Mouse (Mus musculus) spleen, postnatal 14 days (tissue): ENCODE measurements around the gene Ap1g2.

Experiments used
- DNase-seq, 2 experiments: peaks; one replicate each; pipeline ENCODE4 v3.0.0; 2021 to 2022; ENCODE audit warnings: low spot score in 2 of 2

Gene Ap1g2

GRCm38 (mm10) chr14:55089199-55089947 is 17.0 kb downstream of the Ap1g2 start:
- DNase-seq = no peak

- no peak for DNase-seq
Measured at GRCm38 (mm10) chr14:55086009-55086514, 20.3 kb downstream of the Ap1g2 start.

GRCm38 (mm10) chr14:55085324-55086008 is 20.9 kb downstream of the Ap1g2 start:
- no peak for DNase-seq

- no peak for DNase-seq
Measured at GRCm38 (mm10) chr14:55083481-55083880, 22.9 kb downstream of the Ap1g2 start.

GRCm38 (mm10) chr14:55081105-55081504 is 25.3 kb downstream of the Ap1g2 start:
- no peak for DNase-seq

GRCm38 (mm10) chr14:55079214-55079970 is 27.0 kb downstream of the Ap1g2 start:
- DNase-seq = peak; percentile 37 to 67

- no peak for DNase-seq
Measured at GRCm38 (mm10) chr14:55078366-55078989, 27.9 kb downstream of the Ap1g2 start.

- no peak for DNase-seq
Measured at GRCm38 (mm10) chr14:55077481-55078365, 28.7 kb downstream of the Ap1g2 start.

- DNase-seq = no peak
Measured at GRCm38 (mm10) chr14:55076956-55077355, 29.4 kb downstream of the Ap1g2 start.

GRCm38 (mm10) chr14:55076224-55076623 is 30.2 kb downstream of the Ap1g2 start:
- DNase-seq = no peak

GRCm38 (mm10) chr14:55074416-55074815 is 32.0 kb downstream of the Ap1g2 start:
- DNase-seq = no peak

GRCm38 (mm10) chr14:55071756-55072155 is 34.6 kb downstream of the Ap1g2 start:
- no peak for DNase-seq

GRCm38 (mm10) chr14:55066042-55066441 is 40.4 kb downstream of the Ap1g2 start:
- no peak for DNase-seq

GRCm38 (mm10) chr14:55065391-55065790 is 41.0 kb downstream of the Ap1g2 start:
- DNase-seq = no peak

GRCm38 (mm10) chr14:55064481-55065370 is 41.7 kb downstream of the Ap1g2 start:
- no peak for DNase-seq

GRCm38 (mm10) chr14:55063581-55064381 is 42.6 kb downstream of the Ap1g2 start:
- no peak for DNase-seq

- no peak for DNase-seq
Measured at GRCm38 (mm10) chr14:55063117-55063516, 43.3 kb downstream of the Ap1g2 start.

- DNase-seq = peak; percentile 27 to 39
Measured at GRCm38 (mm10) chr14:55062626-55063025, 43.8 kb downstream of the Ap1g2 start.

GRCm38 (mm10) chr14:55061845-55062244 is 44.5 kb downstream of the Ap1g2 start:
- no peak for DNase-seq
